Mouse (Mus musculus): ENCODE data around the gene Abi1. TPM values are rescaled to one million over a fixed set of nuclear protein-coding genes. Genes with fewer than 3 reads are reported as not detected.

Abi1 gene
- total and polyA plus RNA-seq, 3 experiments: 31.9 to 69.8 TPM; not detected in 1

- TF ChIP-seq USF2 (IDR thresholded peaks at IDR 0.05; ENCODE audit: borderline replicate concordance in 1 of 2, insufficient read depth in 1 of 2, low read depth in 1 of 2, low read length in 2 of 2) (no peak), RCOR1 (IDR thresholded peaks at IDR 0.05; ENCODE audit: low read depth, low read length) (peak; percentile 92), ETS1 (IDR thresholded peaks at IDR 0.05; ENCODE audit: low read depth, low read length) (peak; percentile 67), CHD2 (IDR thresholded peaks at IDR 0.05; ENCODE audit: low read length) (peak; percentile 99)
These were observed at the start of gene Abi1 (continued) for GRCm38 (mm10) chr2:23040001-23040646.

DNA sequence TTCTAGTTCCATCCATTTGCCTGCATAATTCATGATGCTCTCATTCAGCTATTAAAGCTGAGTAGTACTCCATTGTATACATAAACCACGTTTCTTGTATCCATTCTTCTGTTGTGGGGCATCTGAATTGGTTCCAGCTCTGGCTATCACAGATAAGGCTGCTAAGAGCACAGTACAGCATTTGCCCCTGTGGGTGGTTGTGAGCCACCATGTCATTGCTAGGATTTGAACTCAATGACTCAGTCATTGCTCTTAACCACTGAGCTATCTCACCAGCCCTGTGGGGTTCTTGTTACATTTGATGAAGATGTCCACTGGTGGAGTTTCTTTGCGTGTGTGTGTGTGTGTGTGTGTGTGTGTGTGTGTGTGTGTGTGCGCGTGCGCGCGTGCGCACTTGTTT is 44.5 kb upstream of the Abi1 start:
- Histone ChIP-seq H3K27me3 (ENCODE audit: control insufficient read depth in 1 of 2, insufficient read depth in 2 of 2, low read length in 2 of 2) (no peaks in the 10 kb centered on the region), H3K9me3 (replicated peaks; ENCODE audit: insufficient read depth, low read length) (no peaks in the 10 kb centered on the region), H3K79me2 (ENCODE audit: control insufficient read depth, insufficient read depth, low read length, poor library complexity) (no peaks in the 10 kb centered on the region), H3K4me1 (ENCODE audit: control insufficient read depth in 1 of 2, insufficient read depth in 2 of 2, low read length in 2 of 2) (peaks cover 0 to 6% of the 10 kb centered on the region in 2 experiments; a peak in 1 of 4 replicates), H3K36me3 (ENCODE audit: control insufficient read depth in 1 of 2, insufficient read depth in 2 of 2, low read length in 2 of 2) (peaks cover 0 to 2% of the 10 kb centered on the region in 2 experiments; a peak in 3 of 4 replicates), H3K4me3 (ENCODE audit: control insufficient read depth in 1 of 2, insufficient read depth in 1 of 2, low read depth in 2 of 2, low read length in 2 of 2) (no peak overlapping the region), H3K9ac (ENCODE audit: control insufficient read depth, low read depth, low read length, poor library complexity, severe bottlenecking) (no peak overlapping the region), H3K27ac (ENCODE audit: control insufficient read depth, low read depth, low read length) (no peak overlapping the region)
- DNase-seq (ENCODE audit: low read depth, low spot score): peak; percentile 42
- TF ChIP-seq TAL1 (IDR thresholded peaks at IDR 0.05; ENCODE audit: low read length): peak; percentile 12; the same call in 1 of the 2 replicates
- TF ChIP-seq POLR2AphosphoS5 (IDR thresholded peaks at IDR 0.05; ENCODE audit: borderline replicate concordance, low read depth, low read length): no peak
- TF ChIP-seq EP300 (IDR thresholded peaks at IDR 0.05; ENCODE audit: low read depth in 1 of 2, low read length in 2 of 2): no peak
- no peak for TF ChIP-seq BHLHE40 (IDR thresholded peaks at IDR 0.05; ENCODE audit: borderline replicate concordance, low read depth, low read length)
- no peak for TF ChIP-seq MEF2A (IDR thresholded peaks at IDR 0.05; ENCODE audit: extremely low read depth, insufficient replicate concordance, low read depth, low read length, poor library complexity, severe bottlenecking)
- TF ChIP-seq MAFK (IDR thresholded peaks at IDR 0.05; ENCODE audit: borderline replicate concordance, low read depth, low read length): no peak
- TF ChIP-seq MAX (IDR thresholded peaks at IDR 0.05; ENCODE audit: low read length): no peak
- TF ChIP-seq ZNF384 (IDR thresholded peaks at IDR 0.05; ENCODE audit: low read depth, low read length): no peak

DNA sequence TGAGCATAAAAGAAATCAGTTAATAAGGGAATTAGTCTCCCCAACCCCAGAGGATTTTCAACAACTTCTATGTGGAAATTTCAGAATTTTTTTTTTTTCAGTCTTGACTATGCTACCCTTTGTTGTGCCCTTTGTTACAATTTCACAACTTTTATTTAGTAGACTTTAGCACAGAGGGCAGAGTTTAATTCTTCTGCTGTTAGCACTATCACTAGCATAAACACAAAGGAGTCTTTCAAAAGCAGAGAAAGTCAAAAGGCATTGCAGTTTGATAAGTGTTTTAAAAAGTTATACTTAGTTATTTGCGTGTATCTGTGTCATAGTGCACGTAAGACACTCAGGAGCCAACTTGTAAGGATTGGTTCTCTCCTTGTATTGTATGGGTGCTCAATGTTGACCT is 38.5 kb upstream of the Abi1 start:
- H3K4me3 ChIP-seq (ENCODE audit: control insufficient read depth in 1 of 2, insufficient read depth in 1 of 2, low read depth in 2 of 2, low read length in 2 of 2): no peak overlapping the region
- H3K27me3 ChIP-seq (ENCODE audit: control insufficient read depth in 1 of 2, insufficient read depth in 2 of 2, low read length in 2 of 2): no peaks in the 10 kb centered on the region
- H3K79me2 ChIP-seq (ENCODE audit: control insufficient read depth, insufficient read depth, low read length, poor library complexity): no peaks in the 10 kb centered on the region; the same call in 1 of the 2 replicates
- no peaks in the 10 kb centered on the region for H3K9me3 ChIP-seq (replicated peaks; ENCODE audit: insufficient read depth, low read length)
- H3K27ac ChIP-seq (ENCODE audit: control insufficient read depth, low read depth, low read length): no peak overlapping the region
- no peak for DNase-seq (ENCODE audit: low read depth, low spot score)
- H3K4me1 ChIP-seq (ENCODE audit: control insufficient read depth in 1 of 2, insufficient read depth in 2 of 2, low read length in 2 of 2): 0 out of 4 replicates have a peak, but pooled peaks cover 0 to 4% of the 10 kb centered on the region in 2 experiments
- no peak for TF ChIP-seq ZC3H11A (IDR thresholded peaks at IDR 0.05; ENCODE audit: low read depth, low read length)
- TF ChIP-seq TBP (IDR thresholded peaks at IDR 0.05; ENCODE audit: low read depth, low read length): no peak
- TF ChIP-seq ETS1 (IDR thresholded peaks at IDR 0.05; ENCODE audit: low read depth, low read length): no peak
- no peak for TF ChIP-seq ZNF384 (IDR thresholded peaks at IDR 0.05; ENCODE audit: low read depth, low read length)
- TF ChIP-seq MAX (IDR thresholded peaks at IDR 0.05; ENCODE audit: low read length): no peak
- no peak for TF ChIP-seq GABPA (IDR thresholded peaks at IDR 0.05; ENCODE audit: low read depth, low read length)
- no peak for TF ChIP-seq POLR2A (IDR thresholded peaks at IDR 0.05; ENCODE audit: control insufficient read depth in 1 of 2, insufficient read depth in 1 of 2, low read depth in 1 of 2, low read length in 2 of 2, poor library complexity in 1 of 2)
- TF ChIP-seq CHD1 (IDR thresholded peaks at IDR 0.05; ENCODE audit: low read depth, low read length): no peak
- no peak for TF ChIP-seq ZKSCAN1 (IDR thresholded peaks at IDR 0.05; ENCODE audit: low read depth, low read length)
- no peak for TF ChIP-seq NRF1 (IDR thresholded peaks at IDR 0.05; ENCODE audit: insufficient read depth, low read depth, low read length, poor library complexity, severe bottlenecking)
- no peak for TF ChIP-seq BHLHE40 (IDR thresholded peaks at IDR 0.05; ENCODE audit: borderline replicate concordance, low read depth, low read length)
- TF ChIP-seq JUND (IDR thresholded peaks at IDR 0.05; ENCODE audit: low read depth, low read length): no peak
- no peak for TF ChIP-seq SIN3A (IDR thresholded peaks at IDR 0.05; ENCODE audit: low read length)
- no peak for TF ChIP-seq UBTF (IDR thresholded peaks at IDR 0.05; ENCODE audit: borderline replicate concordance, insufficient read depth, low read depth, low read length)
- no peak for TF ChIP-seq POLR2AphosphoS2 (IDR thresholded peaks at IDR 0.05; ENCODE audit: low read length)
- no peak for TF ChIP-seq ZMIZ1 (IDR thresholded peaks at IDR 0.05; ENCODE audit: low read depth, low read length)
- peaks cover 0 to 2% of the 10 kb centered on the region in 2 experiments; a peak in 3 of 4 replicates for H3K36me3 ChIP-seq (ENCODE audit: control insufficient read depth in 1 of 2, insufficient read depth in 2 of 2, low read length in 2 of 2)
- H3K9ac ChIP-seq (ENCODE audit: control insufficient read depth, low read depth, low read length, poor library complexity, severe bottlenecking): no peak overlapping the region
